Mouse (Mus musculus): ENCODE measurements around the gene Gpr152. TPM values are rescaled to one million over a fixed set of nuclear protein-coding genes. Genes with fewer than 3 reads are reported as not detected.
A peak's percentile ranks its signal among the peaks of the same experiment; 100 is the strongest.

Gene Gpr152
- polyA plus RNA-seq, 1 experiment: not detected

DNA sequence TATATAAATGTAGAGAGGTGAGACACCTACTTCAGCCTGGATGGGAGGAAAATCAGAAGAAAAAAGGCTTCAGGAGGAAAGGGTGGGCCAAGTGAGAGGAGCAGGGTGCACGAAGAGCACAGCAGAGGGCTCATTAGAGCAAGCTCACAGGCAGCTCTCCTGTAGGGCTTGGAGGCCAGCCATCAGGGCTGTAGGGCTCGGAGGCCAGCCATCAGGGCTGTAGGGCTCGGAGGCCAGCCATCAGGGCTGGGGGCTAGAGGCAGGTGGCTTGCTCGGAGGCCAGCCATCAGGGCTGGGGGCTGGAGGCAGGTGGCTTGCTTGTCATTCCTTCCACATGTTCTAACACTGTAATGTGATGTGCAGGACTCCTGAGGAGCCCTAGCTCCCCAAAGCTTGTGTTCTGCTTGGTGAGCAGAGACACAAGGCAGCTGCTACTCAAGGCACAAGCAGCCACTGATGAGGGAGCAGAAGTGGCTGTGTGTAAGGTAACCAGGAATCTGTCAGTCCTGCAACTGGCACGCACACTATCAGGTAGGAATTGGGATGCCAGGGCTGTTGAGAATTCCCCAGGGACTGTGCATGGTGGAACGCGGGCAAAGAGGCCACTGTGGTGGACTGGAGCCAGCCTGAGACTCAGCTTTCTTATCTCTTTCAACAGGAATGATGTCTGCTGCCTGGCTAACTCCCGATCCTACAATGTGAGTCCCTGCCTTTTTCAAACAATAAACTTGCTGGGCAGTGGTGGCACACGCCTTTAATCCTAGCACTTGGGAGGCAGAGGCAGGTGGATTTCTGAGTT, 27.3 kb downstream of the Gpr152 start:
- Histone ChIP-seq H3K27me3 (ENCODE audit: control insufficient read depth, insufficient read depth, insufficient read length) (no peaks in the 10 kb centered on the region), H3K36me3 (ENCODE audit: control insufficient read depth, insufficient read depth) (peaks cover 3% of the 10 kb centered on the region), H3K79me2 (ENCODE audit: control insufficient read depth, insufficient read depth) (peaks cover 11% of the 10 kb centered on the region), H3K79me3 (ENCODE audit: low read depth) (peaks cover 4% of the 10 kb centered on the region), H3ac (ENCODE audit: control insufficient read depth, insufficient read length, low read depth) (no peak overlapping the region), H3K4me3 (ENCODE audit: insufficient read depth, poor library complexity, severe bottlenecking) (no peak overlapping the region)
- TF ChIP-seq CTCF (IDR thresholded peaks at IDR 0.05; ENCODE audit: control insufficient read depth, insufficient read depth, insufficient read length) (no peak), MYOD1 (IDR thresholded peaks at IDR 0.05; ENCODE audit: control insufficient read depth, insufficient read length, low read depth) (no peak), USF1 (IDR thresholded peaks at IDR 0.05; ENCODE audit: low read depth) (no peak), MYOG (IDR thresholded peaks at IDR 0.05; ENCODE audit: control insufficient read depth, extremely low read depth, insufficient read length) (no peak), FOSL1 (IDR thresholded peaks at IDR 0.05; ENCODE audit: insufficient read depth, low read length, poor library complexity, severe bottlenecking) (no peak), MAX (IDR thresholded peaks at IDR 0.05) (no peak), CEBPB (IDR thresholded peaks at IDR 0.05; ENCODE audit: low read depth) (no peak)

DNA sequence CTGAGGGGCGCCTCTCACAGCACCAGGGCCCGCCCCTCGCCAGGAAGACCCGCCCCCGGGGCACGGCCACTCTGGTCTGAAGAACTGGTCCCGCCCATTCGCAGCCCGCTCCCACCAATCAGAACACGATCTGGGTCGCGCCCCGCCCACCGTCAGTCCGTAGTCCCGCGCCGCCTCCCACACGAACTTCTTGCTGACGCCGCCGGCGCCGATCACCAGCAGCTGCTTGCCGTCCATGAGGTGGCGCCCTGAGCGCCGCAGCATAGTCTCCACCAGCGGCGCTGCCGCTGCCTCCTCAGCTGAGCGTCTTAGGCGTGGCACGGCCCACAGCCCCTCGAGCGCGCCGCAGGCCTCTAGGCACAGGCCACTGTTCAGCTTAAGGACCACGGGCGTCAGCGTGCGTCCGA, 29.8 kb downstream of the Gpr152 start:
- Histone ChIP-seq H3K4me3 (ENCODE audit: insufficient read depth, poor library complexity, severe bottlenecking) (peak overlapping the region; percentile 30), H3ac (ENCODE audit: control insufficient read depth, insufficient read length, low read depth) (peak overlapping the region; percentile 68)
- TF ChIP-seq CTCF (IDR thresholded peaks at IDR 0.05; ENCODE audit: control insufficient read depth, insufficient read depth, insufficient read length): peak; percentile 99
- peak; percentile 85 for TF ChIP-seq MAX (IDR thresholded peaks at IDR 0.05)
- TF ChIP-seq FOSL1 (IDR thresholded peaks at IDR 0.05; ENCODE audit: insufficient read depth, low read length, poor library complexity, severe bottlenecking): no peak

DNA sequence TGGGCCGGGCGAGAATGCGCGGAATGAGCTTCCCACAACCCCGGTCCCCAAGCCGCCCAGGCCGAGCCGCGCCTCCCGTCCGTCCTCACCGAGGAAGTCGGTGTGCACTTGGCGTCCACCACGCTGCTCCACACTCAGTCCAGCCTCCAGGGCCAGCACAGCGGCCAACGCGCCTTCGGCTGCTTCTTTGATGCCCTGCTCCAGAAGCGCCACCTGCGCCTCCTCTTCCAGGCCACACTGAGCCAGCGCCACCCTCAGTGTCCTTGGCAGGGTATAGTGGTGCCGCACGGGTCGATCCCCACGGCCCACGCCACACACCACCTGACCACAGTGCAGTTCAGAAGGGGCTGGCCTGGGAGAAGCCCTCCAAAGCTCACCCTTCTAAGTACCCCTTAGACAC, 30.2 kb downstream of the Gpr152 start:
- H3K79me3 ChIP-seq (ENCODE audit: low read depth): no peaks in the 10 kb centered on the region
- H3K36me3 ChIP-seq (ENCODE audit: control insufficient read depth, insufficient read depth): no peaks in the 10 kb centered on the region
- H3K27me3 ChIP-seq (ENCODE audit: control insufficient read depth, insufficient read depth, insufficient read length): no peaks in the 10 kb centered on the region
- TF ChIP-seq MAX (IDR thresholded peaks at IDR 0.05): no peak
- no peak for TF ChIP-seq MYOD1 (IDR thresholded peaks at IDR 0.05; ENCODE audit: control insufficient read depth, insufficient read length, low read depth)
- no peak for TF ChIP-seq CEBPB (IDR thresholded peaks at IDR 0.05; ENCODE audit: low read depth)
- TF ChIP-seq FOSL1 (IDR thresholded peaks at IDR 0.05; ENCODE audit: insufficient read depth, low read length, poor library complexity, severe bottlenecking): no peak
- TF ChIP-seq USF1 (IDR thresholded peaks at IDR 0.05; ENCODE audit: low read depth): no peak
- no peak for TF ChIP-seq MYOG (IDR thresholded peaks at IDR 0.05; ENCODE audit: control insufficient read depth, extremely low read depth, insufficient read length)
- no peak for TF ChIP-seq CTCF (IDR thresholded peaks at IDR 0.05; ENCODE audit: control insufficient read depth, insufficient read depth, insufficient read length)
- H3K79me2 ChIP-seq (ENCODE audit: control insufficient read depth, insufficient read depth): no peaks in the 10 kb centered on the region
- peak overlapping the region; percentile 30 for H3K4me3 ChIP-seq (ENCODE audit: insufficient read depth, poor library complexity, severe bottlenecking)
- H3ac ChIP-seq (ENCODE audit: control insufficient read depth, insufficient read length, low read depth): peak overlapping the region; percentile 68

More for the DNA sequence above, 29.8 kb downstream of the Gpr152 start:
- H3K27me3 ChIP-seq (ENCODE audit: control insufficient read depth, insufficient read depth, insufficient read length): no peaks in the 10 kb centered on the region
- no peaks in the 10 kb centered on the region for H3K79me3 ChIP-seq (ENCODE audit: low read depth)
- no peaks in the 10 kb centered on the region for H3K36me3 ChIP-seq (ENCODE audit: control insufficient read depth, insufficient read depth)
- no peaks in the 10 kb centered on the region for H3K79me2 ChIP-seq (ENCODE audit: control insufficient read depth, insufficient read depth)

DNA sequence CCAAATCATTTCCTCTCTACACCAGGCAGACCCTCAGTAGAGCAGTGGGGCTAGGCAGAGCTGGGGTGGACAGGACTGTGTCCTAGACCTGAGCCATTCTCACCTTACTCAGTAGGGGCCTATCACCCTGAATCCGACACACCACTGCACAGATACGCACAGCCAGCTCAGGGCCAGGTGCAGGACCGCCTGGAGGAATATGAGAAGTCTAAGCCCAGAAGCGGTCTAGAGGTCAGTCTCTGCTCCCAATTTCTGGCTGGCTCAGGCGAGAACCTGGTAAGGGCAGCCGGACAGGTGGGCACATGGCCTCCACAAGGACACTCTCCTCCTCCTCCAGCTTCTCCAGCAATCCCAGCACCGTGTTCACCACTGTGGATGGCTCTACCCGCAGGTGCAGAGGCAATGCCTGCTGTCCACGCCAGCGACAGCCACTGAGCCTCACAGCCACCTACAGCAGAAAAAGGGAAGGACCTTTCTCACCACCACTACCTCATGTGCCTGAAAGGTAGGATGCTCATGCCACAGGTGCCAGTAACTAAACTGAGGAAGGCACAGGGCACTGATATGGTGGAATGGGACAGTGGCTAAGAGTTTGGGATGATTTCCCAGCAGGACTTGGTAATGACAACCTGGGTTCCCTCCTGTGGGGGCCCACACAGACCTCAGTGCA, 31.3 kb downstream of the Gpr152 start:
- Histone ChIP-seq H3ac (ENCODE audit: control insufficient read depth, insufficient read length, low read depth) (no peak overlapping the region), H3K79me3 (ENCODE audit: low read depth) (no peaks in the 10 kb centered on the region), H3K4me3 (ENCODE audit: insufficient read depth, poor library complexity, severe bottlenecking) (no peak overlapping the region), H3K27me3 (ENCODE audit: control insufficient read depth, insufficient read depth, insufficient read length) (no peaks in the 10 kb centered on the region), H3K79me2 (ENCODE audit: control insufficient read depth, insufficient read depth) (no peaks in the 10 kb centered on the region), H3K36me3 (ENCODE audit: control insufficient read depth, insufficient read depth) (no peaks in the 10 kb centered on the region)
- TF ChIP-seq CEBPB (IDR thresholded peaks at IDR 0.05; ENCODE audit: low read depth): no peak
- TF ChIP-seq FOSL1 (IDR thresholded peaks at IDR 0.05; ENCODE audit: insufficient read depth, low read length, poor library complexity, severe bottlenecking): no peak
- TF ChIP-seq CTCF (IDR thresholded peaks at IDR 0.05; ENCODE audit: control insufficient read depth, insufficient read depth, insufficient read length): no peak
- no peak for TF ChIP-seq MAX (IDR thresholded peaks at IDR 0.05)
- TF ChIP-seq USF1 (IDR thresholded peaks at IDR 0.05; ENCODE audit: low read depth): no peak
- no peak for TF ChIP-seq MYOG (IDR thresholded peaks at IDR 0.05; ENCODE audit: control insufficient read depth, extremely low read depth, insufficient read length)
- TF ChIP-seq MYOD1 (IDR thresholded peaks at IDR 0.05; ENCODE audit: control insufficient read depth, insufficient read length, low read depth): no peak

DNA sequence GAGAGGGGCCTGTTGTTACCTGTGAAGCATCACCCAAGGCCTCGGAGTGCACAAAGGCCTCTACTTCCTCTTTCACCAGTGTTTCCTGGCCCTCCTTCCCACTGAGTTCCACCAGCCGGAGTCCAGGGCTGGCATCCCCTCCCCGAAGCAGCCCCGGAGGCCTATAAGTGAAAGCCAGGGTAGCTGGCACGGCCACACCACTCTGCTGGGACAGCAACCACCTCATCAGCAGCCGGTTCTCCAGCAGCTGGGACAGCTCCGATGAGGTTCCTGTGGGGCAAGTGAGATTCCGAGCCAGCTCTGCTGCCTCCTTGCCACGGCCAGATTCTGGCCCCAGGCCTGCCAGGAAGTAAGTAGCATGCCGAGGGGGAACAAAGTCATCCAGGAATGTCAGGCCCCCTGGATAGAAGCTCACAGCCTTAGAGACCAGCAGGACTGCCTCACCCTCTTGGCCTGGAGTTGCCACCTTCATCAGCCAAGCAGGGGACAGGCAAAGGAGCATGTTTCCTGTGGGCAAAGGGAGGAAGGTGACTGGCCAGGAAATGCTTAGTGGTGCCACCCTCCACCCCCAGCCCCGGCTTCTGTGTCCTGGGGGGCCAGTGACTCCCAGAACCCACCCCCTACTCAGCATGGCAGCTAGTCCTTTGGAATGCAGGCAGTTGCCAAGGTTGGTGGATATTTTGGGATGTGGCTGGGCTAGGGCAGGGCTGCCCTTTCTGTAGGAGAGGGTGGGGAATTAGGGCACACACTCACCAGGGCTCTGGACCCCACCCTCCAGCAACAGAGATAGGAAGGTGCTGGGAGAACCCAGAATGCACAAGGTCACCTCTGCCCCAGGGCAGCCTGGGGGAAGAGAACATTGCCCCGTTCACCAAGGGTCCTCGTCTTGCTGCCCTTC, 32.1 kb downstream of the Gpr152 start:
- no peak for TF ChIP-seq CEBPB (IDR thresholded peaks at IDR 0.05; ENCODE audit: low read depth)
- TF ChIP-seq USF1 (IDR thresholded peaks at IDR 0.05; ENCODE audit: low read depth): no peak
- TF ChIP-seq MYOG (IDR thresholded peaks at IDR 0.05; ENCODE audit: control insufficient read depth, extremely low read depth, insufficient read length): no peak
- TF ChIP-seq MYOD1 (IDR thresholded peaks at IDR 0.05; ENCODE audit: control insufficient read depth, insufficient read length, low read depth): no peak
- no peak for TF ChIP-seq CTCF (IDR thresholded peaks at IDR 0.05; ENCODE audit: control insufficient read depth, insufficient read depth, insufficient read length)
- no peak for TF ChIP-seq MAX (IDR thresholded peaks at IDR 0.05)
- TF ChIP-seq FOSL1 (IDR thresholded peaks at IDR 0.05; ENCODE audit: insufficient read depth, low read length, poor library complexity, severe bottlenecking): no peak
- Histone ChIP-seq H3ac (ENCODE audit: control insufficient read depth, insufficient read length, low read depth) (no peak overlapping the region), H3K79me2 (ENCODE audit: control insufficient read depth, insufficient read depth) (no peaks in the 10 kb centered on the region), H3K36me3 (ENCODE audit: control insufficient read depth, insufficient read depth) (no peaks in the 10 kb centered on the region), H3K79me3 (ENCODE audit: low read depth) (no peaks in the 10 kb centered on the region), H3K4me3 (ENCODE audit: insufficient read depth, poor library complexity, severe bottlenecking) (no peak overlapping the region), H3K27me3 (ENCODE audit: control insufficient read depth, insufficient read depth, insufficient read length) (no peaks in the 10 kb centered on the region)

Data from C2C12 (cell line).